Mouse (Mus musculus): ENCODE measurements around the gene Acvr1.

DNA sequence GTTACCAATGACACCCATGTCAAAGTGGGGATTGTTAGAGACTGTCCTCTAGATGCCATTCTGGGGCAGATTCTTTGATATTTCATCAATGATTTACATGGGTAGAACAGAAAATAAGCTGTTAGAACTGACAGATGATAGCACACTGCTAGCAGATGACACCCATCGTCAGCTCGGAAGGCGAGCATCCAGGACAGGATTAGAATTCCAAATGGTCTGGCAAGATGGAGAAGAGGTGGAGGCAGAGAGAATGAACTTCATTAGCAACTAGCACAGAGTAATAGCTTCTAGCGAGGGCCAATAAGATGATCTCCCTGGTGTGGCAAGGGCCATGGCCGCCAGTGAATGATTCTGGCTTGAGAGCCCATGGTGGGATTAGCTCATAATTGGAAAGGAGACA lies 48.8 kb upstream of the Acvr1 start:
- TF ChIP-seq CTCF (IDR thresholded peaks at IDR 0.05; ENCODE audit: low read depth) (no peak), EP300 (IDR thresholded peaks at IDR 0.05; ENCODE audit: low read depth) (no peak)

All from heart, postnatal 0 days (tissue).